Mouse (Mus musculus): ENCODE data around the gene Celsr3. TPM values are rescaled to one million over a fixed set of nuclear protein-coding genes. Genes with fewer than 3 reads are reported as not detected.

Celsr3 gene
- 10.1 and 16.8 TPM in 2 replicates for polyA plus RNA-seq (2014; fragmentation: Nextera tagmentation; extraction: Ambion mirVana)

- ATAC-seq (ENCODE audit: low FRiP score): peak; percentile 64
These were observed at the start of gene Celsr3 for GRCm38 (mm10) chr9:108825820-108826699. Celsr3 (plus strand) TSS chr9:108826320.

GRCm38 (mm10) chr9:108776614-108777013 lies 49.5 kb upstream of the Celsr3 start:
- no peaks in the 10 kb centered on the region for H3K9me3 ChIP-seq (ENCODE audit: control insufficient read depth, low read length)
- no peaks in the 10 kb centered on the region for H3K36me3 ChIP-seq (ENCODE audit: control insufficient read depth, insufficient read depth, low read length)
- ATAC-seq (ENCODE audit: low FRiP score) (no peak), DNase-seq (ENCODE audit: low spot score) (no peak)
- H3K9ac ChIP-seq (ENCODE audit: low read depth, low read length): no peak overlapping the region
- no peak overlapping the region for H3K4me2 ChIP-seq (replicated peaks; ENCODE audit: low read depth, low read length)
- 90% methylated on average over 4 of the region's 4 CpGs for WGBS
- no peak overlapping the region for H3K27ac ChIP-seq (ENCODE audit: low read depth, low read length)
- H3K4me1 ChIP-seq (replicated peaks; ENCODE audit: control insufficient read depth, insufficient read depth, low read length): no peaks in the 10 kb centered on the region
- no peak overlapping the region for H3K4me3 ChIP-seq (ENCODE audit: low read depth, low read length)
- H3K27me3 ChIP-seq (ENCODE audit: control insufficient read depth, insufficient read depth, low read length): no peaks in the 10 kb centered on the region

More at GRCm38 (mm10) chr9:108825820-108826699, at the start of gene Celsr3:
- Histone ChIP-seq H3K27me3 (ENCODE audit: control insufficient read depth, insufficient read depth, low read length) (peaks cover 24% of the 10 kb centered on the region), H3K27ac (ENCODE audit: low read depth, low read length) (peak within 1 kb of the TSS; percentile 54), H3K9me3 (ENCODE audit: control insufficient read depth, low read length) (no peaks in the 10 kb centered on the region), H3K4me2 (replicated peaks; ENCODE audit: low read depth, low read length) (peak within 1 kb of the TSS; percentile 66), H3K9ac (ENCODE audit: low read depth, low read length) (peak within 1 kb of the TSS; percentile 70), H3K4me3 (ENCODE audit: low read depth, low read length) (peak within 1 kb of the TSS; percentile 56), H3K36me3 (ENCODE audit: control insufficient read depth, insufficient read depth, low read length) (no peaks in the 10 kb centered on the region), H3K4me1 (replicated peaks; ENCODE audit: control insufficient read depth, insufficient read depth, low read length) (peaks cover 11% of the 10 kb centered on the region)
- 1% methylated on average over 57 of the region's 70 CpGs for WGBS
- peak; percentile 90 for DNase-seq (ENCODE audit: low spot score)

GRCm38 (mm10) chr9:108777276-108777675 lies 48.8 kb upstream of the Celsr3 start:
- 82% methylated on average over 4 of the region's 4 CpGs for WGBS
- Histone ChIP-seq H3K27ac (ENCODE audit: low read depth, low read length) (no peak overlapping the region), H3K4me1 (replicated peaks; ENCODE audit: control insufficient read depth, insufficient read depth, low read length) (no peaks in the 10 kb centered on the region), H3K4me3 (ENCODE audit: low read depth, low read length) (no peak overlapping the region), H3K9ac (ENCODE audit: low read depth, low read length) (no peak overlapping the region), H3K27me3 (ENCODE audit: control insufficient read depth, insufficient read depth, low read length) (no peaks in the 10 kb centered on the region), H3K36me3 (ENCODE audit: control insufficient read depth, insufficient read depth, low read length) (no peaks in the 10 kb centered on the region), H3K4me2 (replicated peaks; ENCODE audit: low read depth, low read length) (no peak overlapping the region), H3K9me3 (ENCODE audit: control insufficient read depth, low read length) (no peaks in the 10 kb centered on the region)
- DNase-seq (ENCODE audit: low spot score): no peak
- ATAC-seq (ENCODE audit: low FRiP score): no peak

GRCm38 (mm10) chr9:108780959-108781358 lies 45.2 kb upstream of the Celsr3 start:
- WGBS: 62% methylated on average over 5 of the region's 5 CpGs
- H3K4me1 ChIP-seq (replicated peaks; ENCODE audit: control insufficient read depth, insufficient read depth, low read length): peaks cover 4% of the 10 kb centered on the region; the same call in 1 of the 2 replicates

DNA sequence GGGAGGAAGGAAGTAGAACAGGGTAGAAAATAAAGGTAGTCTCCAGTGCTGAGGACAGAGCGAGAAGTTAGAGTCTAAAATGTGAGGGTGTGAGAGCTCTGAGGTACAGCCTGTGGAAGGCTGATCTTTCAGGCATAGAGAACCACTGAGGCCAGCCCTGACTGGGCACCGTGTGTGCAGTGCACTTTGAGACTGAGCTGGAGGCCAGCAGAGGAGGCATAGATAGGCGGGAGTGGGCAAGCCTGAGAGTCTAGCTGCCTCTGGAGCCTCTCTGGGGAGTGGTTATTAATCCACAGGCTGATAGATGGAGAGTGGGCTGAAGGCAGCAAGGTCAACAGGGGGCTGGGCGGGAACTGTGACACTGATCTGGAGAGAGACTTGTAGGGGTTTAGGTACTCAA lies 44.2 kb upstream of the Celsr3 start:
- Histone ChIP-seq H3K4me2 (replicated peaks; ENCODE audit: low read depth, low read length) (no peak overlapping the region), H3K9ac (ENCODE audit: low read depth, low read length) (no peak overlapping the region), H3K27ac (ENCODE audit: low read depth, low read length) (no peak overlapping the region), H3K9me3 (ENCODE audit: control insufficient read depth, low read length) (no peaks in the 10 kb centered on the region), H3K27me3 (ENCODE audit: control insufficient read depth, insufficient read depth, low read length) (no peaks in the 10 kb centered on the region), H3K4me3 (ENCODE audit: low read depth, low read length) (no peak overlapping the region), H3K4me1 (replicated peaks; ENCODE audit: control insufficient read depth, insufficient read depth, low read length) (peaks cover 6% of the 10 kb centered on the region; the same call in 1 of the 2 replicates), H3K36me3 (ENCODE audit: control insufficient read depth, insufficient read depth, low read length) (no peaks in the 10 kb centered on the region)
- WGBS: 56% methylated on average over 4 of the region's 4 CpGs
- DNase-seq (ENCODE audit: low spot score): no peak
- no peak for ATAC-seq (ENCODE audit: low FRiP score)

More at GRCm38 (mm10) chr9:108780959-108781358, 45.2 kb upstream of the Celsr3 start:
- Histone ChIP-seq H3K9me3 (ENCODE audit: control insufficient read depth, low read length) (no peaks in the 10 kb centered on the region), H3K4me3 (ENCODE audit: low read depth, low read length) (no peak overlapping the region), H3K9ac (ENCODE audit: low read depth, low read length) (no peak overlapping the region), H3K36me3 (ENCODE audit: control insufficient read depth, insufficient read depth, low read length) (no peaks in the 10 kb centered on the region), H3K27me3 (ENCODE audit: control insufficient read depth, insufficient read depth, low read length) (no peaks in the 10 kb centered on the region), H3K27ac (ENCODE audit: low read depth, low read length) (no peak overlapping the region), H3K4me2 (replicated peaks; ENCODE audit: low read depth, low read length) (no peak overlapping the region)
- ATAC-seq (ENCODE audit: low FRiP score): no peak
- no peak for DNase-seq (ENCODE audit: low spot score)

DNA sequence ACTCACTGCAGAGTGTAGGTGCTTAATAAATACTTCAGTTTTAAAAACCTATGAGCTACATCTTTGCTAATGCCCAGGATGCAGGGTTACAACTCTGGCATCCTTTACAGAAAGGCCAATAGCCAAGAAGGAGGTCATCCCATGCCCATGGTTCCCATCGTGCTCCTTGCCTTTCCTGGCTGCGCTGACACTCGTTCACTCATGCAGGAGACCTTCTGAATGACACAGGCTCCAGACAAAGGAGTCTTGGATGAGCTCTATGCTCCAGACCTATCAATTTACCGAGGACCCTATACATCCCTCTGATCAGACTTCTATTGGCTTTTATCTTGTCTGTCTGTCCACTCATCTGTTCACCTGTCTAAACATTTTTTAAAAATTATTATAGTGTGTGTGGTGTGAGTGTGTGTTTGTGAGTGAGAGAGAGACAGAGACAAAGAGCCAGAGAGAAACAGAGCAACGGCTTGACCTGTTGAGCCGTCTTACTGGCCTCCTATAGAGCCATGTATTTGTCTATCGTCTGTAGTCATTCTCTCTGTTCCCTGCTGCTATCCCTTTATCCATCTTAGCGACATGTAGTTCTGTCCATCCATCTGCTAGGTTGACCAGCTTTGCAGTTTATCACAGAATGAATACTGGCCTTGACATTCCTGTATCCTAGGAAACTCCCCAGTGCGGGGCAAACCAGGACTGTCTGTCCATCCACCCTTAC lies 43.1 kb upstream of the Celsr3 start:
- Histone ChIP-seq H3K27ac (ENCODE audit: low read depth, low read length) (peak overlapping the region; percentile 98), H3K4me2 (replicated peaks; ENCODE audit: low read depth, low read length) (peak overlapping the region; percentile 50), H3K9me3 (ENCODE audit: control insufficient read depth, low read length) (no peaks in the 10 kb centered on the region), H3K9ac (ENCODE audit: low read depth, low read length) (peak overlapping the region; percentile 45; the same call in 1 of the 2 replicates), H3K4me1 (replicated peaks; ENCODE audit: control insufficient read depth, insufficient read depth, low read length) (peaks cover 6% of the 10 kb centered on the region; the same call in 1 of the 2 replicates), H3K36me3 (ENCODE audit: control insufficient read depth, insufficient read depth, low read length) (no peaks in the 10 kb centered on the region), H3K27me3 (ENCODE audit: control insufficient read depth, insufficient read depth, low read length) (no peaks in the 10 kb centered on the region), H3K4me3 (ENCODE audit: low read depth, low read length) (peak overlapping the region; percentile 88)
- WGBS: 12% methylated on average over 9 of the region's 9 CpGs
- ATAC-seq (ENCODE audit: low FRiP score) (peak; percentile 34), DNase-seq (ENCODE audit: low spot score) (peak; percentile 44)

- DNase-seq (ENCODE audit: low spot score) (peak; percentile 97), ATAC-seq (ENCODE audit: low FRiP score) (peak; percentile 97)
- peak within 1 kb of the TSS; percentile 98 for H3K27ac ChIP-seq (ENCODE audit: low read depth, low read length)
- peak within 1 kb of the TSS; percentile 88 for H3K4me3 ChIP-seq (ENCODE audit: low read depth, low read length)
- no peaks in the 10 kb centered on the region for H3K9me3 ChIP-seq (ENCODE audit: control insufficient read depth, low read length)
- H3K4me2 ChIP-seq (replicated peaks; ENCODE audit: low read depth, low read length): peak within 1 kb of the TSS; percentile 64
- H3K36me3 ChIP-seq (ENCODE audit: control insufficient read depth, insufficient read depth, low read length): no peaks in the 10 kb centered on the region
- no peaks in the 10 kb centered on the region for H3K27me3 ChIP-seq (ENCODE audit: control insufficient read depth, insufficient read depth, low read length)
- peaks cover 6% of the 10 kb centered on the region; the same call in 1 of the 2 replicates for H3K4me1 ChIP-seq (replicated peaks; ENCODE audit: control insufficient read depth, insufficient read depth, low read length)
- H3K9ac ChIP-seq (ENCODE audit: low read depth, low read length): peak within 1 kb of the TSS; percentile 95
- under 1% methylated on average over 54 of the region's 56 CpGs for WGBS
These were observed 42.3 kb upstream of the Celsr3 start, which contains the start of gene Ip6k2 for GRCm38 (mm10) chr9:108783548-108784463. Ip6k2 (plus strand) TSS chr9:108783796.

- Histone ChIP-seq H3K4me2 (replicated peaks; ENCODE audit: low read depth, low read length) (peak overlapping the region; percentile 64), H3K36me3 (ENCODE audit: control insufficient read depth, insufficient read depth, low read length) (no peaks in the 10 kb centered on the region), H3K27ac (ENCODE audit: low read depth, low read length) (peak overlapping the region; percentile 98), H3K4me1 (replicated peaks; ENCODE audit: control insufficient read depth, insufficient read depth, low read length) (peaks cover 6% of the 10 kb centered on the region; the same call in 1 of the 2 replicates), H3K4me3 (ENCODE audit: low read depth, low read length) (peak overlapping the region; percentile 88), H3K9ac (ENCODE audit: low read depth, low read length) (peak overlapping the region; percentile 44; the same call in 1 of the 2 replicates), H3K27me3 (ENCODE audit: control insufficient read depth, insufficient read depth, low read length) (no peaks in the 10 kb centered on the region), H3K9me3 (ENCODE audit: control insufficient read depth, low read length) (no peaks in the 10 kb centered on the region)
- ATAC-seq (ENCODE audit: low FRiP score) (no peak; the same call in 1 of the 2 replicates), DNase-seq (ENCODE audit: low spot score) (peak; percentile 60)
These were observed 40.7 kb upstream of the Celsr3 start for GRCm38 (mm10) chr9:108785416-108785815.

All from hindbrain, embryonic 11.5 days (tissue).